Mouse (Mus musculus): ENCODE measurements around the gene Epm2a.

DNA sequence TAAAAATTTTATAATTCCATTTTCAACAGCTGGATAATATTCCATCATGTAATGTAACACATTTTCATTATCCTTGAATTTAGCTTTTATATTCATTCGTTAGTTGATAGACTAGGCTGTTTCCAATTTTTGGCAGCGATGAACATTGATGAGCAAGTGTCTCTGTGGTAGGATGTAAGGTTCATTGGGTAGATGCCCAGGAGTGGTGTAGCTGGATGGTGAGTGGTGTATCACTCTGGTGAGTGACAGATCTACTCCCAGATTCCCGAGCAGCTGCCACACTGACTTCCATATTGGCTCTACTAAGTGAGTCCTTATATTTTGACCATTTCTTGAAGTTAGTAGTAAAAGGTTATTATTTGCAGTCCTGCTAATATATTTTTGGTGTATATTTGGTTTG lies 76.9 kb downstream of the Epm2a start:
- TF ChIP-seq CTCF (conservative IDR thresholded peaks at IDR 0.05 in 1 of 2, IDR thresholded peaks at IDR 0.05 in 1 of 2; ENCODE audit: low read depth in 2 of 2, low read length in 2 of 2) (no peak), HCFC1 (IDR thresholded peaks at IDR 0.05; ENCODE audit: low read depth, low read length) (no peak), EP300 (IDR thresholded peaks at IDR 0.05; ENCODE audit: low read length) (no peak), KAT2A (IDR thresholded peaks at IDR 0.05; ENCODE audit: insufficient replicate concordance, low read length) (no peak), SMC3 (IDR thresholded peaks at IDR 0.05; ENCODE audit: low read depth, low read length) (no peak), USF1 (IDR thresholded peaks at IDR 0.05; ENCODE audit: low read depth, low read length) (no peak), MYC (IDR thresholded peaks at IDR 0.05; ENCODE audit: low read depth, low read length) (no peak), RAD21 (IDR thresholded peaks at IDR 0.05; ENCODE audit: low read depth, low read length) (no peak), CHD1 (IDR thresholded peaks at IDR 0.05; ENCODE audit: low read depth, low read length) (no peak), ELF1 (IDR thresholded peaks at IDR 0.05; ENCODE audit: low read depth, low read length) (no peak), GABPA (IDR thresholded peaks at IDR 0.05; ENCODE audit: insufficient replicate concordance, low read depth, low read length) (no peak), POLR2A (IDR thresholded peaks at IDR 0.05; ENCODE audit: low read depth, low read length) (no peak), MAX (IDR thresholded peaks at IDR 0.05; ENCODE audit: low read length) (no peak)
